Mouse (Mus musculus): Measurements from ENCODE around the gene Frmd8. TPM values are rescaled to one million over a fixed set of nuclear protein-coding genes. Genes with fewer than 3 reads are reported as not detected.
A peak's percentile ranks its signal among the peaks of the same experiment; 100 is the strongest.

Gene Frmd8
- total and polyA plus RNA-seq, 2 experiments from 2014 or later = 11.7 to 19.1 TPM

DNA sequence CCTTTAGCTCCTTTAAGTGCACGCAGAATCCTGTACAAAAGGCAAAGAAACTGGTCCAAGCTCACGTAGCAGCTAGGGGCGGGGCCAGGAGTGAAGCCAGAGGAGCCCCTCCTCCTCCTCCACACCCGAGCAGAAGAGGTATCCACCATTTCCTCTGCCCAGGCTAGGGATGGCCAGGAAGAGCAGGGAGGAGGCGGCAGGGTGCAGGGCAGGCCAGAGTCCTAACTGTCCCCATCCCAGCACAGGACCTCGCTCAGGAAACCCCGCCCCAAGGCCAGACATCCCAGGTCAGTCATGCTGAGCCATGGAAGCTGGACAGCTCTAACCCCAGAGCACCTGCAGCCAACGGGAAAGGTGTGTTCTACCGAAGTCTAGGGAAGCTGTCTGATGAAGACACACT, 46.6 kb upstream of the Frmd8 start:
- DNase-seq (ENCODE audit: low spot score) (no peak), ATAC-seq (ENCODE audit: low FRiP score) (no peak)
- H3K27me3 ChIP-seq (ENCODE audit: insufficient read depth, low read length) = no peaks in the 10 kb centered on the region
- 0 out of 2 replicates have a peak overlapping the region, but pooled peaks have one; percentile 24 for H3K9ac ChIP-seq (replicated peaks; ENCODE audit: low read length, poor library complexity, severe bottlenecking)
- no peak overlapping the region for H3K4me3 ChIP-seq (ENCODE audit: low read depth, low read length)
- 21% methylated on average over 9 of the region's 9 CpGs for WGBS
- H3K4me2 ChIP-seq (ENCODE audit: low read depth, low read length, poor library complexity, severe bottlenecking) = peak overlapping the region; percentile 20
- no peaks in the 10 kb centered on the region for H3K9me3 ChIP-seq (ENCODE audit: low read length)
- no peak overlapping the region for H3K27ac ChIP-seq (ENCODE audit: low read depth, low read length)
- peaks cover 21% of the 10 kb centered on the region for H3K36me3 ChIP-seq (ENCODE audit: insufficient read depth, low read length)
- no peak for TF ChIP-seq CTCF (IDR thresholded peaks at IDR 0.05)
- no peaks in the 10 kb centered on the region; the same call in 1 of the 2 replicates for H3K4me1 ChIP-seq (ENCODE audit: insufficient read depth, low read length)

DNA sequence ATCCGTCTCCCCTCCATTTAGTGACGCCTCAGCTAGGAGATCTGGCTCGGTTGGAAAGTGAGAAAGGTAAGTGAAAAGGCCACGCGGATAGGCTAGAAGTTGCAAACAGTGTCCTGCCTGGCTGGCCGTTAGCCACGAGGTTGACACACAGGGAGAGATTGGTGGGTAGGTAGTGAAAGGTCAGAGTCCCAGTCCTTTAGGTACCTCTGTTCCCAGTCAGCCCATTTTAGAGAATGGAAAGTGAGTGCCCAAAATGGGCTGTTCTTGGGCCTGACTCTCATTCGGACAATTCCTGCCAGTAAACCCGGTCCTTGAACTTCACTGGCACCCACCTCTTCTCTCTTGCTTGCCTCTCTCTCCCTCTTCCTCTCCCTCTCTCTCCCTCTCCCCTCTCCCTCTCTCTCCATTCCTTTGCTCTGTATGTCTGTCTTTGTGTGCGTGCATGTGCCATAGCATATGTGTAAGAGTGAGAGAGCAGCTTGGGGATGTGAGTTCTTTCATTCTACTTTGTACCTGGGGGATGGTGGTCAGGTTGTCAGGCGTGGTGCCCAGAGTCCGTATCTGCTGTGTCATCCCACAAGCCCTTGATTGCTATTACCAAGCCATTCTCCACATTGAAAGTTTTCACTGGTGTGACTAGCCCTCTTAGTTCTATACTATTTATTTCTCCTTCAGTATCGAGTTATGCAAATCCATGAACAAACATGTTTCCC, 38.1 kb upstream of the Frmd8 start, which contains the start of gene Dpf2:
Dpf2 (minus strand) TSS at position 4 of the 713 bp plus-strand sequence.
- ATAC-seq (ENCODE audit: low FRiP score) = peak; percentile 53
- peak within 1 kb of the TSS; percentile 89 for H3K27ac ChIP-seq (ENCODE audit: low read depth, low read length)
- WGBS = 24% methylated on average over 13 of the region's 13 CpGs
- no peaks in the 10 kb centered on the region for H3K27me3 ChIP-seq (ENCODE audit: insufficient read depth, low read length)
- peak within 1 kb of the TSS; percentile 93 for H3K4me2 ChIP-seq (ENCODE audit: low read depth, low read length, poor library complexity, severe bottlenecking)
- peak within 1 kb of the TSS; percentile 99 for H3K4me3 ChIP-seq (ENCODE audit: low read depth, low read length)
- H3K4me1 ChIP-seq (ENCODE audit: insufficient read depth, low read length) = peaks cover 21% of the 10 kb centered on the region; the same call in 1 of the 2 replicates
- no peaks in the 10 kb centered on the region for H3K9me3 ChIP-seq (ENCODE audit: low read length)
- H3K36me3 ChIP-seq (ENCODE audit: insufficient read depth, low read length) = peaks cover 19% of the 10 kb centered on the region
- no peak for DNase-seq (ENCODE audit: low spot score)
- H3K9ac ChIP-seq (replicated peaks; ENCODE audit: low read length, poor library complexity, severe bottlenecking) = peak within 1 kb of the TSS; percentile 90
- TF ChIP-seq CTCF (IDR thresholded peaks at IDR 0.05) = no peak

DNA sequence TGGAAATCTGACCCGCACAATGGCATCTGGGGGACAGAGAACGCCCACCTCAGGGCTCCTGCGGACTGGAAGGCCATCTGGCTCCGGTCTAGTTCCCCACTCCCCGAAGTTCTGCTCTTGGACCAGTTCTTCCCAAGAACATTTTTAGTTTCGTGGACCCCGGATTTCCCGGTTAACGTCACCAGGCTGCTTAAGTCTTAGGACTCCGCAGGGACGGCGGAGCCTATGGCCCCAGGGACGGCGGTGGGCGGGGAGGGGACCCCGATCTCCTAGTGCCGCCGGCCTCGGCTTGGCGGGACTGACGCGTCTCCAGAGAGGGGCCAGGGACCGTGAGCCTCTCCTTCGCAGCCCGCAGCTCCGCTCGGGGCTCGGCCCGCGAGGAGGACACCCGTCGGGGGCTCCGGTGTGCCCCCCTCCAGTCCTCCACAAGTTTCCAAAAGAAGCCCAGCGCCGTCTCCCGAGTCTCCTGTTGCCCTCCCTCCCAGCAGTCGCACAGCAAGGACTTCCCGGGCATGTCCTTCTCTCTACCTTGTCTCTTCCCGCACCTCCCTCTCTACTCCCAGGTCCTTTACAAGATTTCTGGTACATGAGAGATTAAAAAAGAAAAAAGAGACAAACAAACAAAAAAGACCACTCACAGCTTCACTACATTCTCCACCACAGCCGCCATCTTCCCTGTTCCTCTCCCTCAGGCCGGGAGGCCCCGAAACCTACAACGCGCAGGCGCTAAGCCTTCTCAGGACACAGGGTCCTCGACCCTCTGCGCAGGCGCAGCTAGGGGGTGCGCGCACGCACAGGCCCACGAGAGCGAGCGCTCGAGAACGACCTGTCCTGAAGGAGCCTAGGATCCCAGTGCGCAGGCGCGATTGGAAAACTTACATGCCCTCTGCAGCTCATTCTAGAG, 37.3 kb upstream of the Frmd8 start:
- under 1% methylated on average over 59 of the region's 59 CpGs for WGBS
- ATAC-seq (ENCODE audit: low FRiP score) = peak; percentile 93
- Histone ChIP-seq H3K4me3 (ENCODE audit: low read depth, low read length) (peak overlapping the region; percentile 99), H3K4me2 (ENCODE audit: low read depth, low read length, poor library complexity, severe bottlenecking) (peak overlapping the region; percentile 93), H3K27me3 (ENCODE audit: insufficient read depth, low read length) (no peaks in the 10 kb centered on the region), H3K36me3 (ENCODE audit: insufficient read depth, low read length) (peaks cover 11% of the 10 kb centered on the region), H3K9ac (replicated peaks; ENCODE audit: low read length, poor library complexity, severe bottlenecking) (peak overlapping the region; percentile 90), H3K27ac (ENCODE audit: low read depth, low read length) (peak overlapping the region; percentile 89), H3K9me3 (ENCODE audit: low read length) (no peaks in the 10 kb centered on the region), H3K4me1 (ENCODE audit: insufficient read depth, low read length) (peaks cover 21% of the 10 kb centered on the region; the same call in 1 of the 2 replicates)
- peak; percentile 55 for TF ChIP-seq CTCF (IDR thresholded peaks at IDR 0.05)
- DNase-seq (ENCODE audit: low spot score) = peak; percentile 100

DNA sequence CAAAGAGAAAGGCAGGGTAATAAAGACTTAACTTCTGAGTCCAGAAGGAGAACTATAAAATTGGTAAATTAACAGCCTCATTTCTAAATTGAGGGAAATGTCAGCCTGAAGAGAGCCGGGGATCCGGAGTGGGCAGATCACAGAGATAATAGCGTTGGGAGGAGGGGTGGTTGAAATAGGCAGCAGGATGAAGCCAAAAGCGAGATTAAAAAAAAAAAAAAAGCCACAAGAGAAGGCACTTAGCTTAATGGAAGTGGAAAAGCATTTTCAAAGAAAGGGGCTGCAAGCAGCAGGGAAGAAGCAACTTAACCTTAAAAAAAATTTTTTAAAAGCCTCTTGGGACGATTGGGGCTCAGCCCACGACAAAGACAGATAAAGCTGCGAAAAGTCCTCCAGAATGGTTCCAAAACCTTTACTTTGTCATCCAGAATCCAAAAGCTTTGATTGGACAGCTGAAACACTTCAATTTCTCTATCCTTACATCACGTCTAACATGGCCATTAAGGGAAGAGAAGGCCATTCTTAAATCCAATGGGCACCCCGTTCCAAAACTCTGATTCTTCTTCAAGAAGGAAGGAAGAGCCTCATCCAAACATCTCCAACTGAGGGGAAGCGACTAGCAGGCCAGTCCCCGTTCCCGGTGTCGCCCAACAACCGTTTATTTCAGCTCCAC, 36.5 kb upstream of the Frmd8 start:
- Histone ChIP-seq H3K9ac (replicated peaks; ENCODE audit: low read length, poor library complexity, severe bottlenecking) (peak overlapping the region; percentile 90), H3K4me1 (ENCODE audit: insufficient read depth, low read length) (peaks cover 21% of the 10 kb centered on the region; the same call in 1 of the 2 replicates), H3K4me2 (ENCODE audit: low read depth, low read length, poor library complexity, severe bottlenecking) (peak overlapping the region; percentile 93), H3K4me3 (ENCODE audit: low read depth, low read length) (peak overlapping the region; percentile 99), H3K27me3 (ENCODE audit: insufficient read depth, low read length) (no peaks in the 10 kb centered on the region), H3K36me3 (ENCODE audit: insufficient read depth, low read length) (peaks cover 10% of the 10 kb centered on the region), H3K27ac (ENCODE audit: low read depth, low read length) (peak overlapping the region; percentile 89), H3K9me3 (ENCODE audit: low read length) (no peaks in the 10 kb centered on the region)
- TF ChIP-seq CTCF (IDR thresholded peaks at IDR 0.05) = no peak
- no peak for ATAC-seq (ENCODE audit: low FRiP score)
- WGBS = 3% methylated on average over 14 of the region's 14 CpGs
- no peak for DNase-seq (ENCODE audit: low spot score)

DNA sequence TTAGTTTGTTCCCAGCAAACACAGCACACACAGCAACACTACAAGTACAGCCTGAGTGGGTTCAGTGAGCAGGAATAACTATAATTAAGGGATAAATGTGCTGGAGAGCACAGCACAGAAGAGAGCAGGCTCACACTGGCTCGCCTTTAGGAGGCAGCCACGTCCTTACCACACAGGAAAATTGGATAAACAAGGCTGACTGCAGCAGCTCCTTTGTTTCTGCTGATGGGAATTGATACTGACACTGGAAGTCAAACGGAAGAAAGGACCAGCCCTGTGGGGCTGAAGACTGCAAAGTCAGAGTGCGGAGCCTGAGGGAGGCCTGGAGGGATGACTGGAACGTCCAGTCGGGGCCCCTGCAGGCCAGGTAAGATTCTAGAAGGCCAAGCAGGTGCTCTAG, 35.1 kb upstream of the Frmd8 start:
- no peak overlapping the region for H3K27ac ChIP-seq (ENCODE audit: low read depth, low read length)
- H3K4me3 ChIP-seq (ENCODE audit: low read depth, low read length) = 0 out of 2 replicates have a peak overlapping the region, but pooled peaks have one; percentile 7
- peaks cover 21% of the 10 kb centered on the region; the same call in 1 of the 2 replicates for H3K4me1 ChIP-seq (ENCODE audit: insufficient read depth, low read length)
- H3K36me3 ChIP-seq (ENCODE audit: insufficient read depth, low read length) = peaks cover 22% of the 10 kb centered on the region
- H3K9ac ChIP-seq (replicated peaks; ENCODE audit: low read length, poor library complexity, severe bottlenecking) = 0 out of 2 replicates have a peak overlapping the region, but pooled peaks have one; percentile 33
- no peaks in the 10 kb centered on the region for H3K27me3 ChIP-seq (ENCODE audit: insufficient read depth, low read length)
- TF ChIP-seq CTCF (IDR thresholded peaks at IDR 0.05) = no peak
- peak; percentile 57 for DNase-seq (ENCODE audit: low spot score)
- ATAC-seq (ENCODE audit: low FRiP score) = no peak
- no peaks in the 10 kb centered on the region for H3K9me3 ChIP-seq (ENCODE audit: low read length)
- H3K4me2 ChIP-seq (ENCODE audit: low read depth, low read length, poor library complexity, severe bottlenecking) = peak overlapping the region; percentile 19
- 19% methylated on average over 6 of the region's 6 CpGs for WGBS
